Mouse (Mus musculus): ENCODE measurements around the gene Gm266.

- TF ChIP-seq CTCF (IDR thresholded peaks at IDR 0.05; ENCODE audit: insufficient read depth, low read depth, low read length) (peak; percentile 78), POLR2A (IDR thresholded peaks at IDR 0.05; ENCODE audit: insufficient read depth, low read depth, low read length) (no peak)
These were observed 19.3 kb upstream of the Gm266 start for GRCm38 (mm10) chr12:111504904-111505303.

Data from olfactory bulb, adult 2 months (tissue).